Mouse (Mus musculus) monocyte, adult 5-6 weeks (primary cell): ENCODE data around the gene Pigq. TPM values are rescaled to one million over a fixed set of nuclear protein-coding genes. Genes with fewer than 3 reads are reported as not detected.
A peak's percentile ranks its signal among the peaks of the same experiment; 100 is the strongest.

Source experiments
- ATAC-seq: fragments of 153-309, 156-312 bp; replicated peaks from 2 replicates; pipeline ENCODE4 v1.8.0; 2017; ENCODE audit warnings: mild to moderate bottlenecking; ENCODE audit not compliant: low TSS enrichment, insufficient number of reproducible peaks, severe bottlenecking, poor library complexity, low FRiP score
- total RNA-seq: library from RNA; stranded (forward); fragments of 200-1000, 200-491, 200-594 nt; gene quantifications from 3 replicates; pipeline ENCODE4 v1.2.3, GENCODE M21; 2017

Gene Pigq
- total RNA-seq, 1 experiment from 2014 or later = 18.4 TPM

GRCm38 (mm10) chr17:25943221-25943620 is 1.5 kb downstream of the Pigq start:
- no peak for ATAC-seq

DNA sequence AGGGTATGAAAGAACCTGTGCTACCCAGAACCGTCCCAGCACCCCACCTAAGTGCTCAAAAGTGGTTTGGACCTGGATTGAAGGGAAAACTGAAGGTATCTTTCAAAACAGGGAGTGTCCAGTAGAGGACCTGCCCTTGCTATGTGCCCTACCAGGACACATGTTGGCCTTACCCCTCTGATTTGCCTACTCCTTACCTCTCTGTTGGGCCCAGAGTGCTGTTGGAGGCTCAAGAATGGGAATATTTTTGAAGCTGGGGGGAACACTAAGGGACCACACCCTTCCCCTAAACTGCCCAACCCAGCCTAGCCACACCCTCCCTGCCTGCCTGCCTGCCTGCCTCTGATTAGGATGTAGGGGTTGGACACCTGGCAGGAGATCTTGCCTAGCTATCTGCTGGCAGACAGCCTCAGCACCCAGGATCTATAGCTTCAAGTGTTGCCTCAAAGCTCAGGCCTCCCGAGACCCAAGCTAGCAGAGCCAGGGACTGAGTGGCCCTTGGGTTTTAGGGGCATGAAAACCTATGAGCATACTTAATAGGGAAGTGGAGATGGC is 2.1 kb downstream of the Pigq start:
- no peak for ATAC-seq

DNA sequence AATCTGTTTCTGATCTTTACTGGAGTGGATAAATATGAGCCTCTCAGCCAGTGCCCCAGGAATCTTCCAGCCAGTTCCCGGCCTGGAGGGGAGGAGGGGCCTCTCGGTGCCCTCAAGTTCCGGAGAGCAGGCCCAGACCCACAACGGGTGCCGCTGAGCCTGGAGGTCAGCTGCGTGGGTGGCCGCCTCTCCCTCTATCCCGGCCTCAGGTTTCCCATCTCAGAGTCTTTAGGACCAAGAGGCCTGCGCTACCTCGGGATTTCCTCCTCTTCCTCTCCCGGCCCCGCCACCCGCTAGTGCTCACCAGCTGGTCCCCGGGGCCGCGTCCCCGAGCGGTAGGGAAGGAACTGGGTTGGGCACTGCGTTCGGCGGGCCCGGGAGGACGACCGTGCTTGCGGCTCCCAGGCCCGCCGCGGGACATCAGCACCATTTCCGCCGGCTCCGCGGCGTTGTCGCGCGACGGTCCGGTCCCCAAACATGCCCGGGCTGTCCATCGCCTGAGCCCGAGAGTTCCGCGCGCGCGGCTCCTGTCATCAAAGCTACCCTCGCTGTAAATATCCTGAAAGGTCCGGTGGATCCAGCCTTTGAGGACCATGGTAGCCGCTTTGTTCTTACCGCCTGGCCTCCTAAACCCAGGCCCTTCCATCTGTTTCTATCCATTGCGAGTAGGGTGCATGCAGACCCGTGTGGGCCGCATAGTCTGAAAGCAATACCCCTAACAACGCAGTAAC is 3.1 kb downstream of the Pigq start:
- ATAC-seq = peak; percentile 42; the same call in 1 of the 2 replicates

- ATAC-seq = no peak
Measured at GRCm38 (mm10) chr17:25934526-25934925, 10.2 kb downstream of the Pigq start.

DNA sequence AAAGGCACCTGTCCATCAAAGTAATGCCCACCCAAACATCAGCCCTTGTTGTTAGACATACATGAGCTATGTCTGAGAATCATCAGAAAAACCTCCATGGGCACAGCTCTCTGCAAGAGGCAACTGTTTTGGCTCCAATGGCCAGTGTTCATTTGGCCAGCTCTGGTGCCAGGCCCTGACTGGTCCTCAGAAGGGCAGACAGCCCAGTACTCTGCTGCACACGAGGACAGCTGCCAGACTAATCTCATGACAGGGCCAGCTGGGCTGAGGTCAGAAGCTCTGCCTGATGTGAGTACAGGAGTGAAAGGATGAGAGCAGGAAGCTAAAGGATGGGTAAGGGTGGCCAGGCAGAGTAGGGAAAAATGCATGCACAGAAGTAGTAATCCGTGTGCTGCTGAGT is 19.4 kb downstream of the Pigq start:
- ATAC-seq = no peak

DNA sequence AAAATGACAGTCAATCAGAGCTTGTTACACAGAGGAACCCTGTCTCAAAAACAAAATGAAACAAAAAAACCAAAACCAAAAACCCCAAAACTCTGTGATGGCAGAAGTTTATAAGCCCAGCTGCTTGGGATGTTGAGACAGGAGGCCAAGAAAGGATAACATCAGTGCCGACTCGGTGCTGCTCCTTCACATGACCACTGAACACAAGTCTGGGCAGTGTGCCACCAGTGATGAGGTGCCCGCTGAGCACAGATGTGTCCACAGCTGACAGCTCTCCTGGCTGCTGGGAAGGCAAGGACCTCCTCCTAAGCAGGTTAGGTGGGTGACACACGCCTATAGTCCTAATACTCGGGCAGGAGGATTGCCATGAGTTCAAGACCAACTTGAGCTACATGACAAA is 22.6 kb downstream of the Pigq start:
- no peak for ATAC-seq

DNA sequence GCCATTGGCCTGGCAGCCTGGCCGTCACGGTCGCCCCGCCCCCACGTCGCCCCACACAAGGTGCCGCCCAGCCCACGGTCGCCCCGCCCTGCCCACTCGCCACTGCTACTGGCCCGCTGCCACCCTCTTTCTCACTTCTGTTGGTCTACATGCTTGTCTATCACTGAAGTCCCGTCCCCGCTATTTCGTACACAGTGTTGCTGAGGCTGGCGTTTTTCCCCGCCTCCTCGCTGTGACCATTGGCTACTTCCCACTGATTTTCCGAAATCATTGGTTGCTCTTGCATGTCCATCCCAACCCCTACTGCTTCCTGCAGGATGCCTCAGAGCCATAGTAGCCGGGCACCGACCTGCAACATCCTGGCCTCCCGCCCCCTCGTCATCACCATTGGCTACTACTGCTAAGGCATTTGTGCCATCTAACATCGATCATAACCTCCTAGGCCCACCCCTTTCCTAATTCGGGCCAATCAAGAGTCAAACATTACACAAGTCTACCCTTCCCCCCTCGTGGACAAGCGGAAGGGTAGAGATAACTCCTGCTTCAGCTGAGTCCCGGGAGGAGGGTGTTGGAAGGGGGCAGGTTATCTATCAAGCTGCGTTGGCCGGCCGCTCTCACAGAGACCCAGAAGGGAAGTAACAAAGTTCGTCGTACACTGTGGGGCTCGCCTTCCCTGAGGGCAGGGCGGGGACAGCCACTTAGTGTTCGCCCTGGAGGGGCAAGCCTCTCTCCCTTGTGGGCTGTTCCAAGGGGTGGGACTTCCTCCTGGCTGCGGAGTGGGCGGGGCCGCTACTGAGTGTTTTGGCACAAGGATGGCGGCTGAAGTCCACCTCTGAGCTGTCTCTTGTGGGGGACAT is 24.7 kb downstream of the Pigq start:
- peak; percentile 95 for ATAC-seq

- no peak for ATAC-seq
Measured at GRCm38 (mm10) chr17:25919144-25919785, 25.5 kb downstream of the Pigq start, which contains the start of gene Rab40c. Gene Rab40c, minus strand, starts transcription at chr17:25919727.

DNA sequence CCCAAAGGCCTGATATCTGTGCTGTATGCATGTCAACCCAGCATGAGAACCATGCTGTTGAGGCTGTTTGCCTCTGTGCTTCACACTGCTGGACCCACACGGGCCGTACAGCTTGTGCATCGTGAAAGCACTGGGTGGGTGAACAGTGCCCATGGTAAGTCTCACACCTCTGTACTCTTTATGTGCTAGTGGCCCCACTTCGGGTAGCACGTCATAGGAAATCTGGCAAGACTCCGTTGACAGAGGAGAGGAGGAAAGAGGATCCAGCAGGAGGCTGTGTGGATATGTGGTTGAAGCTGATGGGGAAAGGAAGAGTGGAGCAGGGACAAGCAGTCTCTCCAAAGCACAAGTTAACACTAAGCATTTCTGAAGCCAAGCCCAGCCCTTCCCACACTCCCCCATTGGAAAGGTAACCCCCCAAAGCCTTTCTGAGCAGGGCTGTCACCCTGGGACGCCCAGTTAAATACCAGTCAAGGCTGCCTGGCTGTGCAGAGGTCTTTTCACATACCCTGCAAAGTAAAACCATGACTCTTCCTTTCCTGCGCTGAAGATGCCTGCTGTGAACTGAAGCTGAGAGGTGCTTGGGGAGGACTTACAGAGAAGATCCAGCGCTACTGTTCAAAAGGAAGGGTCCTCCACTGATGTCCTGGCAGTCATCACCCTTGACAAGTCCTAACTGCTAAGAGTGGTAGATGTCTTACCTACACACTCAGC is 26.5 kb downstream of the Pigq start:
- no peak for ATAC-seq

DNA sequence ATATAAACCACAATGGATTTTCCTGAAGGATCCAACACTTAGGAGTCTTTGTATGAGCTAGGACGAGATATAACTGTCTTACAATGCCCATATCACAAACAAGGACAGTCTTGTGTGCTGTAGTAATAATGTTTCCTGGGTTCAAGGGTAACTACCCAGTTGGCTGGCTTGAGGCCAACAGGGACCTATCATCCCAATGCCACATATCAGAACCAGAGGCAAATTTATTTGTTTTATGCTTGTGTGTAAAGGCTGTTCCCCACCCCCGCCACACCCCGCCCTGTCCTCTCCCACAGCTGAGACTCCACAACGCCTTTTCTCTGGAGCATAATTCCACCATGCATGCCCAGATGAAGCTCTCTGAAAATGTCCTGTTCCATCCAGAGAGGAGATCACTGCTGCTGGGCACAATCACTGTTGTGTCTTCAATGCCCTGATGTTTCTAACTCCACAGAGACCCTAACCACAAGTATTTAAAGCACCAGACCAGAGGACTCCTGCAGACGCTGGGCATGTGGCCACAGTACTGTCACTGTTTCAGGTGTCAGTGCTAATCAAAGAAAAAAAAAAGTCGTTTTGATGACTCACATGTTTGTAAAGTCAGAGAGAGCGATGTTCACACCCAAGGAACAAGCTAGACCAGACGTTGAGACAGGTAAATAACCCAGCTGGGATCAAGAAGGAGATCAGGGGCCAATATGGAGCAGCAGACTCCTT is 27.6 kb downstream of the Pigq start:
- ATAC-seq = no peak

GRCm38 (mm10) chr17:25914295-25914694 is 30.4 kb downstream of the Pigq start:
- no peak for ATAC-seq

DNA sequence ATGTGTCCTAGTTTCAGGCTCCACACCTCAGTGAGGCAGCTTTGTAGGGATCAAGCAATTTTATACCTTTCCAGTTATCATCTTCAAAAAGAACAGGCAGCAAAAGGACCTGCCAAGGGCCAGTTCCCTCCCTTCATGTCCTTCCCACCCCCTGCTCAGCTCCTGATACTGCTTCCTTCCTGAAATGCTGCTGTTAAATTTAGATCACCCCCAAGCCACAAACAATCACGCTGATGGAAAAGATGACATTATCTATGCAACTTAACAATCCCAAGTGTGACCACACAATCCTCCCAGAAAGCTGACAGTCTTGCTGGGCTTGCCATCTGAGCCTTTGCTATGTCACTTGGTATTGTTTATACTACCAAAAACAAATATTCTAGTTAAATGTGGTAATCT is 30.9 kb downstream of the Pigq start:
- no peak for ATAC-seq

DNA sequence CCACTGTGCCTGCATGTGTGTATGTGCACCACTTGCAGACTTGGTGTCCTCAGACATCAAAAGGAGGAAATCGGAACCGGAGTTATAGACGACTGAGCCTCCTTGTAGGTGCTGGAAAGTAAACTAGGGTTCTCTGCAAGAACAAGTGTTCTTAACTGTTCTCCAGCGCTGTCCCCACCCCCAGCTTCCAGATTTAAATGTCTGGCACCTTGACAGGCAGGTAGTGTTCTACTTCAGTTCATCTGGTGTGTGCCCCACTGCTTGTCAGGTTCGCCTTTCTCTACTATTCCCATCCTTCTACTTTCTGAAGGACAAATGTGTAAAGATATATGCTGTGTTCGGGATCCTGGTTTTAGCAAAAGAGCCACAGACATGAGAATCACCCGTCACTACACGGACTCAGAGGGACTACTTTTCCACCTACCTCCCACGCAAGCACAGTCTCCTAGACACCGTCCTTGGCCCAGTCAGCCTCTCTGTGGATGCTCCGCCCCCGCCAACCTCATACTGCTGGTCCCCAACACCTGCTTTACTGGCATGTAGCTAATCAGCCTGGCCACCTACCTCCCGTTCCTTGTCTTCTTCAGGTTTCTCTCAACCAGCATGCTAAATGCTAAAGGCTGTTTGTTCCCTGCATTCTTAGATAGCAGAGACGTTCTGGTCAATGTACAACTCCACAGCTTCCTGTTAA is 31.4 kb downstream of the Pigq start:
- no peak for ATAC-seq

DNA sequence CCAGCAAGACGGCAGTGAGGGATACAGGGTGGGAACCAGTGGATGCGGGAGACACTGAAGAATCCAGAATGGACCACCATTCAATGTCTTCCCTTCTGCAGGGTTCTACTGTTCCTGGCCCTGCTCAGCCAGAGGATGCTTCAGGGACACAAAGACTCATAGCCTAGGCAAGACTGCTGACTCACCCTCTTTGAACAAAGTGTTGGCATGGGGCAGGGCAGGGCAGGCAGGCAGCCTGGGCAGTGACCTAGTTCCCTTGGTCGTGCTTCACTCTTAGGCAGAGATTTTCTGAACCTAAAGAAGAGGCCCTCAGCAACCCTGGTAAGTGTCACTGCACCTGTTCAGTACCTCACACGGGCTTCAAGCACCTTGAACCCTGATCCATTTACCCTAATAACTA is 32.9 kb downstream of the Pigq start:
- no peak for ATAC-seq

GRCm38 (mm10) chr17:25907640-25908039 is 37.1 kb downstream of the Pigq start:
- no peak for ATAC-seq

GRCm38 (mm10) chr17:25903061-25903460 is 41.7 kb downstream of the Pigq start:
- ATAC-seq = peak; percentile 40; the same call in 1 of the 2 replicates

GRCm38 (mm10) chr17:25900193-25900592 is 44.5 kb downstream of the Pigq start:
- no peak for ATAC-seq
